In the genomic region with DNA sequence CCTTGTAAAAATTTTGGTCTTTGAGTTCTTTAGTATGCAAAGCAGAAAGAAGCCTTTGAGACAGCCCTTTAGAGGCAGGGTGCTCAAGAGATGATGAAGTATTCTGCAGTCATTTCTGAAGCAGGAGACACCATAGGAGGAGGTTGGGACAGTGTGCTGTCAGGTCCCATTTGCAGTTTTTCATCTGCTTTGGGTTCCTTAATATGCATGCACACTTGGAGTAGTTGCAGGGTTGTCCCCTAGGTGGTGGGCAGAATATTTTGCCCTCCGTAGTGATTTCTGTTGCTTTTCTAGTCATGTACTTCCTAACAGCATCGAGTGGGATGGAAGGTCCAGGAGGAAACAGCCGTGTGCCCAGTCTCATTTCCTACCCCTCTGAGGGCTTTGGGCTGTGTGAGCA, we compare ENCODE assay signal across 8 mouse cellular contexts.
DNase-seq lines count a peak whose midpoint lies in the region; ATAC-seq and TF ChIP-seq lines count a peak whose summit lies in the region.

No protein-coding gene starts in this region.

- H3K27ac ChIP-seq in kidney, embryonic 16.5 days (ENCODE audit: low read length), result no peak overlapping the region
- H3K27ac ChIP-seq in embryonic facial prominence, embryonic 10.5 days (replicated peaks), result no peak overlapping the region

- peaks cover 32% of the 10 kb centered on the region for H3K4me1 ChIP-seq in kidney, embryonic 16.5 days (ENCODE audit: insufficient read depth, low read length)
- peaks cover 44% of the 10 kb centered on the region for H3K4me1 ChIP-seq in embryonic facial prominence, embryonic 10.5 days

- peak overlapping the region; percentile 35; the same call in 1 of the 2 replicates for H3K9ac ChIP-seq in kidney, embryonic 16.5 days (replicated peaks; ENCODE audit: low read length)

- no peak for TF ChIP-seq POLR2A in myocyte (IDR thresholded peaks at IDR 0.05; ENCODE audit: insufficient read length, low read depth)

- WGBS in kidney, embryonic 16.5 days, result 52% methylated on average over 3 of the region's 3 CpGs
- 73% methylated on average over 3 of the region's 3 CpGs for WGBS in embryonic facial prominence, embryonic 10.5 days

- no peaks in the 10 kb centered on the region for H3K36me3 ChIP-seq in kidney, embryonic 16.5 days (ENCODE audit: insufficient read depth, low read length)
- H3K36me3 ChIP-seq in embryonic facial prominence, embryonic 10.5 days (replicated peaks), result no peaks in the 10 kb centered on the region
- no peaks in the 10 kb centered on the region for H3K36me3 ChIP-seq in myocyte (ENCODE audit: control insufficient read depth, insufficient read depth)

- H3K9me3 ChIP-seq in kidney, embryonic 16.5 days (ENCODE audit: low read length), result no peaks in the 10 kb centered on the region
- H3K9me3 ChIP-seq in embryonic facial prominence, embryonic 10.5 days, result peaks cover 4% of the 10 kb centered on the region; the same call in 1 of the 2 replicates

- no peak for ATAC-seq in kidney, embryonic 16.5 days (ENCODE audit: low FRiP score, low TSS enrichment)
- no peak for ATAC-seq in monocyte, adult 5-6 weeks (replicated peaks; ENCODE audit: insufficient number of reproducible peaks, low FRiP score, low TSS enrichment, poor library complexity, severe bottlenecking)

- H3K4me2 ChIP-seq in kidney, embryonic 16.5 days (replicated peaks; ENCODE audit: low read depth, low read length), result peak overlapping the region; percentile 67
- H3K4me2 ChIP-seq in myocyte (ENCODE audit: low read depth), result peak overlapping the region; percentile 45

- no peaks in the 10 kb centered on the region for H3K27me3 ChIP-seq in kidney, embryonic 16.5 days (ENCODE audit: insufficient read depth, low read length)
- no peaks in the 10 kb centered on the region for H3K27me3 ChIP-seq in embryonic facial prominence, embryonic 10.5 days (replicated peaks; ENCODE audit: low read depth, poor library complexity, severe bottlenecking)
- H3K27me3 ChIP-seq in myocyte (ENCODE audit: control insufficient read depth, insufficient read depth, insufficient read length), result no peaks in the 10 kb centered on the region

- peak overlapping the region; percentile 23 for H3K4me3 ChIP-seq in kidney, embryonic 16.5 days (ENCODE audit: low read length)
- H3K4me3 ChIP-seq in embryonic facial prominence, embryonic 10.5 days, result peak overlapping the region; percentile 97
- H3K4me3 ChIP-seq in myocyte, result no peak overlapping the region

- peaks cover 62% of the 10 kb centered on the region for H3K79me2 ChIP-seq in myocyte (ENCODE audit: control insufficient read depth, insufficient read depth)

- no peak for DNase-seq in kidney, postnatal 36 days
- no peak for DNase-seq in embryonic facial prominence, embryonic 10.5 days (ENCODE audit: low spot score)
- DNase-seq in induced T-regulatory cell, adult 2 months (ENCODE audit: low read depth), result peak; percentile 77
- no peak for DNase-seq in adrenal gland, postnatal 10 days
- DNase-seq in gastrocnemius, postnatal 10 days, result no peak

- no peak overlapping the region for H3ac ChIP-seq in myocyte (ENCODE audit: control insufficient read depth, insufficient read length)

TF ChIP-seq in myocyte, 11 proteins besides CTCF, POLR2A, EP300 and RAD21:
- TF ChIP-seq CEBPB (IDR thresholded peaks at IDR 0.05; ENCODE audit: insufficient read depth, poor library complexity, severe bottlenecking) (no peak), MYOD1 (IDR thresholded peaks at IDR 0.05; ENCODE audit: control insufficient read depth in 1 of 3, insufficient read length in 2 of 3, low read depth in 2 of 3) (no peak), TCF12 (IDR thresholded peaks at IDR 0.05; ENCODE audit: insufficient read depth, poor library complexity, severe bottlenecking) (no peak), TCF3 (IDR thresholded peaks at IDR 0.05; ENCODE audit: insufficient read length, low read depth) (no peak), MAX (IDR thresholded peaks at IDR 0.05; ENCODE audit: low read depth) (no peak), REST (IDR thresholded peaks at IDR 0.05; ENCODE audit: insufficient read depth, insufficient read length) (no peak), POLR2AphosphoS2 (IDR thresholded peaks at IDR 0.05; ENCODE audit: insufficient read length, low read depth) (no peak), USF1 (IDR thresholded peaks at IDR 0.05; ENCODE audit: low read depth) (no peak), MYOG (IDR thresholded peaks at IDR 0.05; ENCODE audit: control insufficient read depth in 1 of 3, insufficient read depth in 1 of 3, insufficient read length in 2 of 3, low read depth in 2 of 3) (no peak), E2F4 (IDR thresholded peaks at IDR 0.05; ENCODE audit: insufficient read depth) (no peak), SRF (IDR thresholded peaks at IDR 0.05; ENCODE audit: control insufficient read depth, insufficient read length, low read depth) (no peak)
